Mouse (Mus musculus): ENCODE measurements around the gene Slit2.

Slit2 gene

GRCm38 (mm10) chr5:48050637-48051314, 67.8 kb downstream of the Slit2 start:
- DNase-seq (ENCODE audit: low spot score), result no peak

- DNase-seq (ENCODE audit: low spot score), result no peak
These were observed 75.7 kb downstream of the Slit2 start for GRCm38 (mm10) chr5:48058612-48059011.

- DNase-seq (ENCODE audit: low spot score), result no peak
These were observed 77.8 kb downstream of the Slit2 start for GRCm38 (mm10) chr5:48060715-48061114.

GRCm38 (mm10) chr5:48078730-48079129, 95.8 kb downstream of the Slit2 start:
- no peak for DNase-seq (ENCODE audit: low spot score)

DNA sequence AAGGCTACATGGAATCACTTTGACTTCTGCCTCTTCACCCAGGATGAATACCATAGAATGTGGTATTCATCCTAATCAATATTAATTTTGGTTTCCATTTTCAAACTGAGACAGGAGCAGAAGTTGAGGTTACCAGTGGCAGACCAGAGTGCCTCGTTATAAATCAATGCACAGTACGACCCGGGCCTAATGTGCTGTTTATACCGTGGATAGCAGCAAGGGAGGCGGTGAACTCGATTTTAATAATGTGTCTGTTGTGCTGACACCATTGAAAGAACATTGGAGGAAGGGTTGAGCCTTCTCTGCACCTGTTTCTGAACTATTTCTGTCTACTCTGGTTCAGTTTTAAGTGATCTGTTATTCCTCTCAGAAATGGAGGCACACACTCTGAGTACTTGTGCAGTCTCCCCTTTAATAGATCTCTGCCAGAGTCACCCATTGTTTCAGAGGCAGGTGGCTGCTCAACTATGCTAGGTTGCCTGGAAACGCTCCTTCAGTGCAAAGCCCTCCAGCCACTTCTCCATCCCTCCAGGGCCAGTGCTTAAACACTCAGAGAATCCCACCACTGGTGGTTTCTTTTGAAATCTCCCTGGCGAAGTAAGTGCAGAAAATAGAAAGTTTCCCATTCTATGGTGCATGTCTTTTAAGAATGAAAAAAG, 98.4 kb downstream of the Slit2 start:
- DNase-seq (ENCODE audit: low spot score), result no peak

GRCm38 (mm10) chr5:48113400-48113799, 130.5 kb downstream of the Slit2 start:
- DNase-seq (ENCODE audit: low spot score), result no peak

- DNase-seq (ENCODE audit: low spot score), result no peak
These were observed 132.1 kb downstream of the Slit2 start for GRCm38 (mm10) chr5:48114969-48115537.

DNA sequence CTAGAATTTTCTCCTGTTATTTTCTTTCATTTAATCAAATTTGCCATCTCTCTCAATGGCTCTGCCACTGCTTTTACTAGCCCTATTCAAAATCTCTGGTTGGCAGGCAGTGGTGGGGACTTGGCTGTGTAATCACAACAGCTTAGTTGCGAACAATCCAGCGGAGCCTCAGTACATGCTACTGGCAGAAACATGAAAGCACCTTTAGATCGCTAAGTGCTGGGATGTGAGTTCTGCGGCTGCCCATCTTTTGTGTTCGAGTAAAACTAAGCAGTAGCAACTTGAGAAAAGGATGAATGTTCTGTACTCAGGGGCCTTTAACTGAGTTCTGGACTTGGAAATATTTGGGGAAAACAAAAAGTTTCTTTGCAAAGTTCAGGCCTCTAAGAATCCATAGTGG, 139.7 kb downstream of the Slit2 start:
- DNase-seq (ENCODE audit: low spot score), result no peak

DNA sequence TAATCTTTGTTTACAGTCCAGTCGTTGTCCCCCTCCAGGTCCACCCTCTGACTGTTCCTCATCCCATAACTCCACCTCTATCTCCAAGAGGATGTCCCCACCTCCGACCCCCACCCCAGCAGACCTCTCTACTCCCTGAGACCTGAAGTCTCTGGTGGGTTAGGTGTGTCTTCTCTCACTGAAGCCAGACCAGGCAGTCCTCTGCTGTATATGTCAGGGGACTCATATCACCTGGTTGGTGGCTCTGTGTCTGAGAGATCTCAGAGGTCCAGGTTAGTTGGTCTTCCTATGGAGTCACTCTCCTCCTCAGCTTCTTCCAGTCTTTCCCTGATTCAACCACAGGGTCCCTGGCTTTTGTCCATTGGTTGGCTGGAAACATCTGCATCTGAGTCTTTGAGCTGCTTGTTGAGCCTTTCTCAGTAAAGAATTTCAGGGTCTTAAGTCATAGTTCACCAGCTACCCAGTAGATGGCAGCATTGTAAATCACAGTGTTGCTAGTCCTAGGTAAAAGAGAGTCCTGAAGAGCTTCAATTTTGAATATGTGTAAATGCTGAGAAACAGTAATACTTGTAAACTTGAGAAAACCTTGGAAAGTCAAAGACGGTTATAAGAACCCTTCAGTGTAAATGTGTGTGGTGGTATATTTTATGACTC, 143.0 kb downstream of the Slit2 start:
- DNase-seq (ENCODE audit: low spot score), result no peak

DNA sequence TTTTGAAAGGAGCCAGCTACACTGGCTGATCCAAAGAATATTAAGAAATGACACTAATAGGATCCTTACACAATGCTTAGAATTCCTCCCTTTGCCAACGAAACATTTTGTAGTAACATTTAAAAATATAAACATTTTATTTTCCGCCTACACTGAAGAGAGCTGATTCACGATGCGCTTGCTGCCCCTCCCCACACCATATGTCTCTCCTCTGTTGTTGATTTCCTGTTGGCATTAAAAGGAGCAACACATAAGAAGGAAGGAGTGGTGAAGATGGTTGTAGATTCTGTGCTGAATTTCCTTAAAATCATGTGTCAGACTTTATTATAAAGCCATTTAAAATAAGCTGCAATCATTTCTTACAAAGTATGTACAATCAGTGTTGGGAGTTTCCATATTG, 147.0 kb downstream of the Slit2 start:
- no peak for DNase-seq (ENCODE audit: low spot score)

- DNase-seq (ENCODE audit: low spot score), result no peak
These were observed 153.6 kb downstream of the Slit2 start for GRCm38 (mm10) chr5:48136571-48136970.

DNA sequence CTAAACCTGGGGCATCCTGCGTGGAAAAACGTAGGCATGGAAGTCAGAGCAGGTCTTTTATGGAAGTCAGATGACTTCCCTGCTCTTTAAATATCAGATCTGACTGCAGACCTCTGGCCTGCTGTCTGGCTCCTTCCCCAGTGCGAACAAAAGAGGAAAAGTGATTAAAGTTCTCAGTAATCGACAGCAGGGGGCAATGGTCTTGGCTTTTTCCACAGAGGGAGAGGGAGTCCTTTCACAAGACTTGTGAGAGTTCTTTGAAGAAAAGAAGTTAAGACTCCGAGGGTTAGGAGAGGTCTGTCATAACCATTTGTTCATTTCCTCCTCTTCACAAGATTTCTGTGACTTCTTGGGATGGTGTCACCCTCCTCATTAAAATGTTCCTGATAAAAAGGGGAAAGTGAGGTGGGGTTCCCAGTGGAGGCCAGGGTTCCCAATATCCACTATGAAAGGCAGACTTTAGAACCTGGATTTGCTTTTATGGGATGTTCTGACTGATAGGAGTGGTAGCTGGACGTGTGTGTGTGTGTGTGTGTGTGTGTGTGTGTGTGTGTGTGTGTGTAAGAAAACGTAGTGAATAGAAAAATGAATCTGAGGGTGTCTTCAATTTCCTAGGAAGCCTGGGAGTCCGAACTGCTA, 156.0 kb downstream of the Slit2 start:
- no peak for DNase-seq (ENCODE audit: low spot score)

GRCm38 (mm10) chr5:48139488-48139862, 156.5 kb downstream of the Slit2 start:
- DNase-seq (ENCODE audit: low spot score), result no peak

GRCm38 (mm10) chr5:48146082-48146481, 163.1 kb downstream of the Slit2 start:
- no peak for DNase-seq (ENCODE audit: low spot score)

- no peak for DNase-seq (ENCODE audit: low spot score)
These were observed 177.9 kb downstream of the Slit2 start for GRCm38 (mm10) chr5:48160829-48161228.

- DNase-seq (ENCODE audit: low spot score), result no peak
These were observed 198.8 kb downstream of the Slit2 start for GRCm38 (mm10) chr5:48181646-48182302.

GRCm38 (mm10) chr5:48184358-48184757, 201.4 kb downstream of the Slit2 start:
- no peak for DNase-seq (ENCODE audit: low spot score)

DNA sequence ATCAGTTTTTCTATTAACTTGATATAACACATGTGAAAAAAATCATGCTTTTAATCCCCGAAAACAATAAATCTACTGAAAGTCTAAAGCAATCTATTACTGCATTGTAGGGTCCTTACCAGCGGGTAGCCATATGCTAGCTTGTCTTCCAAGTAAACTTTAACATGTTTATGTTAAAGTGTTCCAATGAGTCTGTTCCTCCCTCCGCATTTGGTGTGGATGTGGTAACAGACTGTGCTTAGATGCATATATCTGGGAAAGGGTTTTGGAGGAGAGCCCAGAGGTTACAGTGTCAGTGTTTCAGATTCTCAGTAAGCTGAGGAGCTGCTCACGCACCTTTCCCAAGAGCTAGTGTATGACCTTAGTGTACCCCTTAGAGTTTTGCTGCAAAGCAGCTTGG, 204.9 kb downstream of the Slit2 start:
- DNase-seq (ENCODE audit: low spot score), result no peak

DNA sequence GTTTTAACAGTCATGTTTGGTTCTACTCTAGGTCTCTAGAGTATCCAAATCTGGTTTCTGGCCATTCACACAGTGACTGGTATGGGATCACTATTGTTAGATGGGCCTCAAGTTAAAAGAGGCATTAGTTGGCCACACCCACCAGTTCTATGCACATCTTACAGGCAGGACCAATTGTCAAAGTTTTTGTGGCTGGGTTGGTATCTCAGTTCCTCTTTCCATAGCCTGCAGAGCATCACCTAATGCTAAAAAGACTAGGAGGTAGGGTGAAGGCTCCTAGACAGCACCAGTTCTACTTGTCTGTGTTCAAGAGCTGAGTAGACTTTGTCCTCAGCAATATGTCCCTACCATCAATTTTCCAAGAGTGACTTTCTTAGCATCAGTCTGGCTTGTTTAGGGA, 216.4 kb downstream of the Slit2 start:
- DNase-seq (ENCODE audit: low spot score), result no peak

- no peak for DNase-seq (ENCODE audit: low spot score)
These were observed 232.3 kb downstream of the Slit2 start for GRCm38 (mm10) chr5:48215248-48215647.

- DNase-seq (ENCODE audit: low spot score), result no peak
These were observed 236.8 kb downstream of the Slit2 start for GRCm38 (mm10) chr5:48219624-48220155.

- DNase-seq (ENCODE audit: low spot score), result no peak
These were observed 242.6 kb downstream of the Slit2 start for GRCm38 (mm10) chr5:48225500-48225899.
